Mouse (Mus musculus): ENCODE data around the gene Catsperz.
"Not testable (repeated sequence)": the region's sequence is repeated elsewhere in the genome, so short reads cannot be mapped to it uniquely, and the experiment has no call there.

Gene Catsperz

GRCm38 (mm10) chr19:6924461-6925306, 496 bp downstream of the Catsperz start:
- DNase-seq (ENCODE audit: low read depth, low spot score), result no peak

- DNase-seq (ENCODE audit: low read depth, low spot score), result no peak
These were observed 2.1 kb downstream of the Catsperz start for GRCm38 (mm10) chr19:6922901-6923735.

- DNase-seq (ENCODE audit: low read depth, low spot score), result peak; percentile 99
These were observed 3.3 kb downstream of the Catsperz start, which contains the start of gene Esrra for GRCm38 (mm10) chr19:6921647-6922567. Esrra (minus strand) TSS chr19:6921813.

- no peak for DNase-seq (ENCODE audit: low read depth, low spot score)
These were observed 4.2 kb downstream of the Catsperz start for GRCm38 (mm10) chr19:6920741-6921636.

- no peak for DNase-seq (ENCODE audit: low read depth, low spot score)
These were observed 5.1 kb downstream of the Catsperz start for GRCm38 (mm10) chr19:6919876-6920740.

GRCm38 (mm10) chr19:6919431-6919830, 5.7 kb downstream of the Catsperz start:
- DNase-seq (ENCODE audit: low read depth, low spot score), result no peak

GRCm38 (mm10) chr19:6918321-6918720, 6.9 kb downstream of the Catsperz start:
- DNase-seq (ENCODE audit: low read depth, low spot score), result no peak

GRCm38 (mm10) chr19:6916496-6916895, 8.7 kb downstream of the Catsperz start:
- no peak for DNase-seq (ENCODE audit: low read depth, low spot score)

GRCm38 (mm10) chr19:6915276-6915675, 9.9 kb downstream of the Catsperz start:
- no peak for DNase-seq (ENCODE audit: low read depth, low spot score)

GRCm38 (mm10) chr19:6914540-6914939, 10.6 kb downstream of the Catsperz start:
- no peak for DNase-seq (ENCODE audit: low read depth, low spot score)

- DNase-seq (ENCODE audit: low read depth, low spot score), result no peak
These were observed 11.2 kb downstream of the Catsperz start for GRCm38 (mm10) chr19:6913991-6914390.

- no peak for DNase-seq (ENCODE audit: low read depth, low spot score)
These were observed 12.1 kb downstream of the Catsperz start for GRCm38 (mm10) chr19:6913036-6913435.

- no peak for DNase-seq (ENCODE audit: low read depth, low spot score)
These were observed 12.8 kb downstream of the Catsperz start for GRCm38 (mm10) chr19:6912205-6912970.

- no peak for DNase-seq (ENCODE audit: low read depth, low spot score)
These were observed 13.8 kb downstream of the Catsperz start for GRCm38 (mm10) chr19:6911101-6912074.

- DNase-seq (ENCODE audit: low read depth, low spot score), result not testable (repeated sequence)
These were observed 14.9 kb downstream of the Catsperz start for GRCm38 (mm10) chr19:6910306-6910705.

GRCm38 (mm10) chr19:6909507-6910289, 15.5 kb downstream of the Catsperz start, which contains the start of the genes Trmt112 and Prdx5:
Trmt112 (plus strand) TSS chr19:6909698.
Prdx5 (minus strand) TSS chr19:6910106.
- DNase-seq (ENCODE audit: low read depth, low spot score), result peak; percentile 92
